Mouse (Mus musculus): ENCODE results near the gene Prkra.

Prkra gene

DNA sequence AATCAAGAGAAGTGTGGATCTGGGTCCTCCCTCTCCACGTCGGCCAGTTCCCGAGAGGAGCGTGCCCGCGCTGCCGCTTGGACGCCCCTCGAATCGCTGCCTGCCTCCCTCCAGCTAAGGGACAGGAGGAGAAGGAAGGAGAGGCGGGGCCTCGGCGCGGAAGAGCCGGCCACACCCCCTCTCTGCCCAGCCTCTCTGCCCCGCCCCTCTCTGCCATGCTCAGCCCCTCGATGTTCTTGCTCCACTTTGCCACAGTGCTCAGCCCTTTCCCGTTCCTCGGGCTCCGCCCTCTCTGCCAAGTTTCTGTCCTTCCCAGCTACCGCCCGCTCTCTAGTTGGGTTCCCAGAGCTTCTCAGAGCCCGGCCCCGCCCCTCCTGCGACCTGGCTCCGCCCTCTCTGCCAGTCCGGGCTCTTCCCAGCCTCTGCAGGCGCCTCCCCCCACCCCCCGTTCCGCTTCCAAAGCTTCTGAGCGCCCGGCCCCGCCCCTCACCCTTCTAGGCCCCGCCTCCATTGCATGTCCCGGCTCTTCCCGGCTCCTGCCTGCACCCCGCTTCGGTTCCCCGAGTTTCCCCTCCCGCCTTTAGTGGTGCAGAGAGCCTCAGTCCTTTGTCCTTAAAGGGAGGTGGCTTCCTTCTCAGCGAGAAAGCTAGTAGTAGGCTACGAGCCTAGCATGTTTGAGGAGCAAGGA, at the start of gene Prkra, which contains the start of gene Pjvk:
Prkra (minus strand) TSS at position 133 of the 688 bp plus-strand sequence.
Pjvk (plus strand) TSS at position 594 of the 688 bp plus-strand sequence.
- DNase-seq: peak; percentile 99

DNA sequence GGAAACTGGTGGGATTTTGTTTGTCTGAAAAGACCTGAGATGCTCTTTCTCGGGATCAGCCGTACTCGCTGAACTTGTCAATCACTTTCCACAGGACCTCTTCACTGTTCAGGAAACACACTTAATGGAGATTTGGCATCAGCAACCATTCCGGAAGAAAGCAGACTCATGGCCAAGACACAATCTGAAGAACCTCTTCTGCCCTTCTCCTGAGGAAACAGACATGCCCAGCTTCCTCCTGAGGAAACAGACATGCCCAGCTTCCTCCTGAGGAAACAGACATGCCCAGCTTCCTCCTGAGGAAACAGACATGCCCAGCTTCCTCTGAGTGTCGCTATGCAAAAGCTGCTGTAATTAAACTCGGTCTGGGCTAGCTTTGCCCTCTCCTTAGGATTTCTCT, 47.5 kb upstream of the Prkra start:
- DNase-seq: no peak

DNA sequence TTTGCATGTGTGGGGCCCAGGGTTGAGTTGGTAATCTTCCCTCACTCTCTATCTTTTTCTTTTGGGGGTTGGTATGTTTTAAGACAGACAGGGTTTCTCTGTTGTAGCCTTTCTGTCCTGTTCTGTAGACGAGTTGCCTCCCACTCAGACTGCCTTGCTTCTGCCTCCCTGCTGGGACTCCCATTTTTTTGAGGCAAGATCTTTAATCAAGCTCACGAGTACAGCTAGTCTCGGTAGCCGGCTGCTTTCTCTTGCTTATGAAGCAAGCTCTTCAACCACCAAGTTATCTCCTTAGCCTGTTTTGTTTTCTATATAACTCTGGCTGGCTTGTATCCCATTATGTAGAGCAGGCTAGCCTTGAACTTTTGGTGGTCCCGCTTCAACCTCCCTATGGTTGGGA, 46.0 kb upstream of the Prkra start:
- DNase-seq: no peak

DNA sequence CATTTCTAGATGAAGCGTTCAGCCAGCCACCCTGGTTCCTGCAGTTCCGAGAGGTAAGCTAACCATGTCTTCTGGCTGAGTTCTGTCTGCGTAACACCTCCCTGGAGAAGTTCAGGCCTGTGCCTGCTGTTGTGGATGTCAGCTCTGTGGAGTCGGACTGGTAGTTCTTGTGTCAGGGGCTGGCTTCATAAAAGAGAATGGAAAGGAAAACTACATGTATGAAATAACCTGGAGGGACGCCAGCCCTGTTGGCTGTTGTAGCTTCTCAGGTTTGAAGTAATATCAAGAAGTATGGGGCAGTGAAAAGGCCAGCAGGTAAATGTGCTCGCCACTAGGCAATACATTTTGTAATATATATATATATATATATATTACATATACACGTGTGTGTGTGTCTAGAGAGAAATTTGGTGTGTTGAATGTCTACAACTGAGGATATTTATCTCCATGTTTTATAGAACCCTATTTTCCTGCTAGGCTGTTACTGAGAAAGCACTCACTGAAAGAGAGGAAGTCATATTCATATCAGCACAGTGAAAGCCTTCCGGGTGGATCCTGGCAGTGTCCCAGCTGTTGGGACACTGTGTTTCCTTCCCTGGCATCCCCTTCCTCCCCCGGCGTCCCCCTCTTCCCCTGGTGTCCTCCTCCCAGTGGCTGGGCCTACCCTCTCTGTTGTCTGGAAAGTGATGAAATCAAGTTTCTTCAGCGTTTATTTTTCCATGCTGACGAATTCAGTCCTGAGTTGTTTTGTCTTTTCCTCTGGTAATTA, 42.8 kb upstream of the Prkra start:
- no peak for DNase-seq

DNA sequence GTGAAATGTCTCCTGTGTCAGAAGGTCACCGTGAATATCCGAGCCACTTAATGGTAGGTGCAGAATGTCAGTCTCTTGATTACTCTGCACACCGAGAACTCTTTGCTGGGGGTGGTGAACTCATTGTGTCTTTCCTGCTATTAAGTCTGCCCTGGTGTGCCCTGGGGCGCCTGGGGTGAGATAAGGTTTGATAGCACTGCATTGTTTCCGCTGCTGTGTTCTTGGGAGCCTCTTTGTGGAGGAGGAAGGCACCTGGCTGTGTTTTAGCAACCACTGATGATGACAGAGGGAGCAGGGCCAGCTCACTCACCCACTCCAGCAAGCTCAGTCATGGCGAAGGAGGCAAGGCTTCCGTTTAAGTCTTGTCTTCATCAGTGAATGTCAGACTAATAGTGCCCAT, 40.3 kb upstream of the Prkra start:
- no peak for DNase-seq

DNA sequence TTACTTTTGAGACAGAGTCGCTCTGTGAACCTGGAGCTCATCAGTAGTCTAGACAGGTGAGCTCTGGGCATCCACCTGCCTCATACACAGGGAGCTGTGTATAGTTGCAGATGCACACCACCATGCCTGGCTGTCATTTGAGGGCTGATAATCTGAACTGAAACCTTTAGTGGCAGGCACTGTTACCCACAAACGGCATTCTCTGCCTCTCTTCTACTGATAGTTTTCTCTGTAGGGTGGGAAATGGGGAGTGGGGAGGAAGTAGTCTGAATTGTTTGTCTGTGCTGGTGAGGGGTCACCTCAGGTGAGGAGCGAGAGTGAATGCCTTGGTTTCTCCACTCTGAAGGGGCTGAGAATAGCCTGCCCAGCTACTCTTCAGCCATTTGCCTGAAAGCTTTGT, 39.8 kb upstream of the Prkra start:
- no peak for DNase-seq

DNA sequence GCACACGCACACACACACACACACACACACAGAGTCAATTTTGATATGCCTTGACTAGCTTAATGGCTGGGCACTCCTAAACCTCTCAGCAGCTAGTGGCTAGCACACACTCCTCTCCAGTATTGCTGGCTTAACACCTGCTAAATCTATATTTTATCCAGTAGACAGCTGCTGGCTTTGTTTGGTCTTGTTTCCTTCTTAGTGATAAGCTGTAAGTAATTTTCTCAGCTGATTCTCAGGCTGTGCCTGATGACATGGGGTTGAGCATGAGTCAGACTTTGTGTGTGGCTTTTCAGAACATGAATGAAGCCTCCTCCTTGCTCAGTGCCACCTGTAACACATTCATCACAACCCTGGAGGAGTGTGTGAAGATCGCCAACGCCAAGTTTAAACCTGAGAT, 39.2 kb upstream of the Prkra start:
- DNase-seq: no peak

DNA sequence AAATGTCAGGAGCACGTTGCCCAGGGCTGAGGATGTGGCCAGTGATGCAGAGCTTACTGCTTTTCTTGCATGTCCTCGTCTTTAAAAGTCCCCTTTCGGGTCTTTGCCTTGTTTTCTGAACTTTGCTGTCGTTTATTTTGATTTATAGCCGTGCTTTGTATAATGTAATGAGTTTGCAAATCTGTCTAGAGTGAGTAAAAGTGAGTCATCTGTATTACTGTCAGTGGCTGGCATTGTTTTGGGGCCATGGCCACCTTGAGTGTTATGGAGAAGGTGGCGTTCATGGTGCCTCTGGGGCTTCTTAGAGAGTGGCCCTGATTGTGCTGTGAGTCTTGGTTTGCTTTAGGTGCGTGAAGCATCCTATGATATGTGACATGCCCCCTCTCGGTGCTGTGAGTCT, 34.5 kb upstream of the Prkra start:
- DNase-seq: no peak

DNA sequence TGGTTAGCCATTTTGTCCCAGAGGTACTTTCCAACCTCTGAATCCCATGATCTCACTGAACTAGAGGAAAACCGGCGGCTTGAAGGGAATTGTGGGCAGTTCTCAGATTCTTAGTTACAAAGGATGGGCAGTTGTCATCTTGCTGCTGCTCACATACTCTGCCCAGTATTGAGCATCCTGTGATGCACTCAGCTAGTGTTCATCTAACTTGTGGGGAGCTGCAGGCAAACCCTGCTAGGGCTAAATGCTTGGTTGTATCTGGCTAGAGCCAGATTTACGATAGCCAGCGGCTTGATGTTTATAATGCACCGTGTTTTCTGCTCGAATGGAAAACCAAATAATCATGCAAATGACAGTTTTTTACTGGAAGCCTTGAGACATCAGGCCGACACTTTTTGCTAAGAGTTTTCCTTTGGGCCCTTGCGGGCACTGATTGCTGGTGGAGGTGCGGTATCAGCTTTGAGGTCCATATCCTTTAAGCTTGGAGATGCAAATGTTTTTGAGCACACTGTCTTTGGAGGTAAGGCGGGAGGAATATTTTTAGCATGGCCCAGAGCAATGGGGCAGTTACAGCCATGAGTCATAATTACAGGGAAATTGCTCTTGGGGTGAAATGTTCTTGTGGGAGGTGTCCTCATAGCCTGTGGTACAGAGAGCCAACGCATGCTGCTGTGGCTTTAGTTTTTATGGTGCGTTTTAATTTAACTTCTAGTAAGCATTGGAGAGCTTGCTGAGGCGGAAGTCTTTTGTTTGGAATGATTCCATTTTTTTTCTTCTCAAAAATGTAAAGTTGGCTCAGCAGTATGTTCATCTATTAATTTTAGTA, 28.8 kb upstream of the Prkra start:
- no peak for DNase-seq

DNA sequence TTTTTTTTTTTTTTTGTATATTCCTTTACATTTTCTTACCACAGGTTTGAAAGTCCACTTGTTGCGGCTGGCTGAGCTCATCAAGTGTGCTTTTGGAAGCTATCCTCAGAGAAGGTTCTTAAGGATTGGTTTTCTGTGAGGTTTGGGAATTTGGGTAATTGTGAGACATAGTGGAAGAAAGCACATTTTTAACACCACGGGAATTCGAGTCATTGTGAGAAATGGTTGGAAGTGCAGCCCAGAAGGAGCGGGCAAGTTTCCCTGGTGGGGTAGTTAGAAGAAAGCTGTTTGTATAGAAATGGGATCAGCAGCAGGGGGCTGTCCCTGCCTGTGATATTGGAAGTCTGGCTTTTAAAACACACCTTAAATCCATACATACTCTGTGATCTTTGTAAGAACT, 28.1 kb upstream of the Prkra start:
- DNase-seq: no peak

DNA sequence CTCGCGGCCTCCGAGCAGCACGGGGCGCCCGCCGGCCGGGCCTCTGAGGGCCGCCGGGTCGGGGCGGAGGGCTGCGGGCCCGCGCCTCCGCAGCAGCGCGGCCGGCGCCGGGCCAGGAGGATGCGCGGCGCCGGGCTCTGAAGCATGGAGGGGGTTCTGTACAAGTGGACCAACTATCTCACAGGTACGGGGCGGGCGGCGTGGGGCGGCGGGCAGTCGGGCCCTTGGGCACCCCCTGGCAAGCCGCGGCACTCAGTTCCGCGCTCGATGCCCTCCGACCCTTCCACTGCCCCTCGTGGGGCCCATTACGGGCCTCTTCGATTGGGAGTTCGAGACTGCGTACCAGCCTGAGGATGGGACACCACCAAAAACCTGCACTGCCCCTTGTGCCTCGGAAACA, 27.6 kb upstream of the Prkra start:
- DNase-seq: peak; percentile 25

DNA sequence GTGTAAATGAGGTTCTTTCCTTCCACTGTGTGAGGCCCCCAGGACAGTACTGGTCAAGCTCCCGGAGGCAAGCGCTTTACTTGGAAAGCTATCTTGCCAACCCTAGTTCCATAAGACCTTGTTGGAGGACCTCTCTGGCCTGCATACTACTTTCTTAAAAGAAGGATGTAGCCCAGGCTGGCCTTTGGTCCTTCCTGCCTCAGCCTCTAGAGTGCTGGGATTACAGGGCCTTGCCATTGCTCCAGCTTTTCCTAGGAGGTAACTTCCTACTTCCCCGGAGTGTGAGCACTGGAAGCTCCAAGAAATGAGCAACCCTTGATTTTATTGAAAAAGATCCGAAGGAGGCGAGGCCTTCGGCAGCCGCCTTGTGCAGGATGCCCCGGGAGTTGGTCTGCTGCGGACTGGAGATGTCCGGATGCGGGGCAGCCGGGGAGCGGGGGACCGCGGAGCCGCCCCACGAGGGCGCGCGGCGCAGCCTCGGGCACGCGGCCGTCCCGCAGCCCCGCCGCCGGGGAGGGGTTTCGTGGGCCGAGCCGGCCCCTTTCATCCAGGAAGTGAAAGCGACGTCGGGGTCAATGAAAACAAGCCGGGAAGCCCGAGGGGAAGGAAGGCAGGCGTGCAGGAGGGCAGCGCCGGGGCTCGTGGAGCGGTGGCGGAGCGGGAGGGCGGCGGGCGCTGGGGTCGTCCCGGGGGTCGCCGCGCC, 27.1 kb upstream of the Prkra start, which contains the start of gene Plekha3:
Plekha3 (plus strand) TSS at position 557 of the 703 bp plus-strand sequence.
- DNase-seq: peak; percentile 82

DNA sequence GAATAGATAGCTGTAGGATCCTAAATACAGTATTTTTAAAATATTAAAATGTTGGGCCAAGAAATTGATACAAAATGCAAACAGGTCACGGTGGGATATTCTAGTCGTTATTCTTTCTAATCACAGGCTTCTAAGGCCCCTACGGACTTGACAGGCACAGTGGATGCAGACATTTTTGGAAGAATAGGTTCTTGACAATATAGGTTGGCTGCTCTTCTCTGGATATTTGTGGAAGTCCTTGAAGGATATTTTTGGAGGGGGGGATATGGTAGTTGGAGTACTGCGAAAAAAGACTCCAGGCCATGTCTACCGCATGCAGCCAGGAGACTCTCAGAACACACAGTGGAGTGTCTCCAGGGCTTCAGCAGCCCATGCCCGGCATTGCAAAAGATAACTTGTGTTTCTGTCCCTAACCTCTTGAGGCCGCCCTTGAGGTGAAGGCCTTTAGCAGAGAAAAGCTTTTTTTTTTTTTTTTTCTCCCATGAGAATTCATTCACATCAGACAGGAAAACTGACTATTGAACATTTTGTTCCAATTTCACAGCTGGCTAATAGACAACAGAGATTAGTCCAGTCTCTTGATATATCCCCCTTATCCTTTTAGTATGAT, 25.8 kb upstream of the Prkra start:
- DNase-seq: peak; percentile 17

DNA sequence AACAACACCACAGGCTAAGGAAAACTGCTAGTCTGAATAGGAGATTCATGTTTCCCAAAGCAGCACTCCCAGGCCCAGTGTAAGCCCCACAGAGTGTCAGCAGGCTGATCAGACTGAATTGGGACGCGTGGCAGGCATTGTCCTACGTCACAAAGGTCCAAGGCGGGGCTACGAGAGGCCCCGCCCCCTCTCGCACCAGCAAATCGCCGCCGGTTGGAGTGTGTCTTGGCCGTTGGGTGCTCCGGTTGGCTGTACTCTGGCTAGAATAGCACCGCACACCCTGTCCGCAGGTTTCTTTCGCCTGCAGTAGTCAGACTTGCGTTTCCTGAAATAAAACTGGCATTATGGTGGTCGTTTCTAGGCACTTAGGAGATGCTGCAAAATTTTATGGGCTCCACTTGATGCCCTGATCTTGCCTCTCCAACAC, 25.2 kb upstream of the Prkra start, which contains the start of gene Fkbp7:
Fkbp7 (minus strand) TSS at position 151 of the 427 bp plus-strand sequence.
- DNase-seq: peak; percentile 93

DNA sequence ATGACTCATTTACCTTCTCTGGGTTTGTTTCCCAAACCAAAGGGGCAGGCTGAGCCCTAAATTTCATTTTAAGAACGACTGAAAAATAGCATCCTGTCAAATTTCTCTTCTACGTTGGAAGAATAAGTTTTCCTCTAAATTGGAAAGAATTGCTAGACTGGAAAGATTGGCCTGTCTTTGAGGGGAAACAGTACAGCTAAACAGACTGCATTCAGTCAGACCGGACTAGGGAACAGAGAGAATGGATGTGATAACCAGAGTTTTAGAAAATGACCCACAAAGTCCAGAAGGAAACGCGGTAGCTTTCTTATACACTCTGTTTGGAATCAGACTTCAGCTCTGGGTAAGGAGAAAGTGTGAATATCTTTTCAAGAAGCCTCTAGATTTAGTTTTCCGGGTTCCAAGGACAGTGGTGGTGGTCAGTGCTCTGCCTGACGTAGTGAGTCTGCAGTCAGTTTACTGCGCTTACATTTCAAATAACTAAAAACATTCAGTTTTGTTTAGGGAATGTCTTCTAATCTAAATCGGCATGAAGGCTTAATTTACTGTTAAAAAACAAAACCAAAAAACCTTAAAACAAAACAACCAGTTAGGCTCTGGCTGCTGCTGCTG, 24.4 kb upstream of the Prkra start:
- DNase-seq: no peak

DNA sequence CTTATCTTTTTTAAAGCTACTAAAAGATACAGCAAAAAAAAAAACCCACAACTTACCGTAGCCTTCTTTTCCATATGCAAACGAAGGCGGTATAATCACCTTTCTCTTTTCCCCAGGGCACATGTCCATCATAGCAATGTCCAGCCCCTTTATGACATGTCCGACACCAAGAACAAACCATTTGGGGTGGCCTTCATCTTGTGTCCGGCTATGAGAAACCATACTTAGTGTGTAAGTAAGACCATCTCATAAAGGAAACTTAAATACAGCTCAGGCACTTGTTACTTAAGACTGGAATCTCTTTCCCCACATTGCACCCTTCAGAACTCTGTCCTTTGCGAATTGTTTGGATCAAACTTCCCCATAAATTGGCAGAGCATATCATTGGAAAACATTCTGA, 23.8 kb upstream of the Prkra start:
- no peak for DNase-seq

DNA sequence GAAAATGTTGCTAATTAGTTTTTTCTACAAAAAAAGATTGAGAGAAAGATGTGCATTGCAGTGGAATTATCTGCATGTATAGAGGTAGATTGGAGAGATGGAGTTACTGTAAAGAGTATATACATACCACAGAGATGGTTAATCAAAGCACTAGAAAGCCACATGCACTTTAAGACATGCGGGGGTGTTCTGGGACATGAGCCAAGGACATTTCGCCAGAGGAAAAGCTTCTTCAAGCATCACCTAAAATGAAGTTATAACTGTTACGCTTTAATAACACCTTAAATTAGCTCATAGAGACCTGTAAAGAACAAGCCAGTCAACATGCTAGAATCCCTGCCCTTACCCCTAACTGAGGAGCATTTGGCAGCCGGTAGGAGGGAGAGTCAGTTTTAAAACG, 19.4 kb upstream of the Prkra start:
- DNase-seq: no peak

DNA sequence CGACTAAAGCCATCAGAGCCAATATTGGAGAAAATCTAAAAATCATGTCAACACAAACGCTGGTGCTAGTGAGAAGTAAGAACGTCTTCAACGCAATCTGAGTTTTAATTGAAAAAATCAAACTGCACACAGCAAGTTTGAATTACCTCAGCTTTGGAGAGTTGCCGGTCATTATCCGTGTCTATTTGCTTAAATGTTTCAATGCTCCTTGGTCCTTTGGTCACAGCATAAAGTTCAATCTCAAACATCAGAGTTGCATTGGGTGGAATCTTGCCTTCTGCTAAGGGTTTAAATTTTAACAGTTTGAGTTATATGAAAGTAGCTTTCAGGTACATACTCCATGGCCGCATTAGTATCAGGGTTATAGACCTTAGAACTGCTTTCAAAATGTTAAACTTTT, 17.7 kb upstream of the Prkra start:
- DNase-seq: no peak

DNA sequence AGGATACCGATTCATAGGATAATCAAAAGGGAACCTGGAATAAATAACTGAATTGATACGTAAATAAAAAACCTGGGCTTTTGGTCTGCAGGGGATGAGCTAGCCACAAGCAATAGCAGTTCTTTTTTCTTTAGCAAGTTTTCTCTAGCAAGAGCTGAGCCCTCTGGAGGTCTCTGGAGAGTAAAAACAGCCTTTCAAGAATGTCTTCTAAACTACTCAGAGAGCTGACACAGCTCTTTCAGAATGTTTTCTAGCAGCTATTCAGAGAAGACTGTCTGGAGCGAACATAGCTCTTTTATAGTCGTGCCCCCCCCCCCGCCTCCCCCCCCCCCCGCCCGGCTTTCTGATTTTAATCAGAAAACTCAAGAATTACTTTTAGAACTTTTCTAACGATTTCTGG, 11.6 kb upstream of the Prkra start:
- no peak for DNase-seq

DNA sequence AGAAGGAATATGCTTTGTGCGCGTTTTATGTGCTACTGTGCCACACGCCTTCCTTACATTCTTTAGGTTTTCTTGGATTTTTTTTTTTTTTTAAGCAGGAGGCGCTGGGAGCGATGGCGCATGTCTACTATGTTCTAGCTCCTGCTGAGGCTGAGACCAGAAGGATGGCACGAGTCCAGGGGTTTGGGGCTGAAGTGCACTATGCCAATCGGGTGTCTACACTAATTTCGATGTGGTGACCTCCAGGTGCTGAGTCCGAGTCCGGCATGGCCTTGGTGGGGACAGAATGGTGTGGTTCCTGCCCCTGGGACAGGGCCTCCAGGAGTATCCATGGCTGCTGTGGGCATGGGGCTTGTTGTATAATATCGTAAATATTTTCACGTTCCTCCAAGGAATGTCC, 10.7 kb upstream of the Prkra start:
- DNase-seq: no peak

DNA sequence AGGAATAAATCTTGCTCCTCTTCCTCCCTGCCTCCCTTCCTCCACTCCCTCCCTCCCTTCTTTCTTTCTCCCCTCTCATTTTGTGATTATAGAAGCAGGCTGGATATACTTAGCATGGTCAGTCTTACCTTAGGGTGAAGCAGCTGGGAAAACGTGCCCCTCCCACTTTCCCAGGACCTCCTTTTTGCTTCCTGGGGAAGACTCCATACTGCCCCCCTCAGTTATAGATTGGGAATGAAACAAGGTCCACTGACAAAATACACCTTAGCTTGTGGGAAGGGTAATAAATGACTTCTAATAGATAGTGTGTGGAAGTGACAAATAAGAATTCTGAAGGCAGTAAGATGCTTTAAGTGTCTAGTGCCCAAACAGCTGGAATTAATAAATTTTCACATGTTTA, 8.2 kb upstream of the Prkra start:
- DNase-seq: no peak

DNA sequence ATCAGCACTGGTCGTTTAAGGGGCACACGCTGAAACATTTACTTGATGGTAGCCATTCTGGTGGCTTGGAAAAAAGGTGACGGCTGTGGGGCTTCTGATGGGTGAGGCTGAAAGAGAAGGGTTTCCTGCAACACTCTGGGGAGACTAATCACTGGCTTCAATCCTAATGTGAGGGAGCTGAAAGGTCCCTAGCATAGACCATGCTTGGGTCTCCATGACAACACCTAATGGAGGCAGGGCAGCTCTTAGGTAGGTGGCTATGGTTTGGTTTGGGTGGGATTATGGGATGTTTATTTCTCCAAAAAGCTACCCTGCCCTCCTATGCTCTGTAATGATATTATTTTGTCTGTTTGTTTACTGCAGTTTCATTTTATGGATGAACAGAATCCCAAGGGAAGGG, 7.6 kb upstream of the Prkra start:
- DNase-seq: no peak
